Mouse (Mus musculus) thymus, adult 2 months (tissue): Measurements from ENCODE around the gene Atm. TPM values are rescaled to one million over a fixed set of nuclear protein-coding genes. Genes with fewer than 3 reads are reported as not detected.

Experiments
- DNase-seq: peaks from one replicate; pipeline ENCODE4 v3.0.0; 2021
- H3K27ac ChIP-seq: fragments of 200-500 bp; 2 replicates; pipeline ENCODE4 v1.5.1; 2012; ENCODE audit warnings: low read length, control low read depth; ENCODE audit not compliant: control insufficient read depth, insufficient read depth
- H3K27me3 ChIP-seq: fragments of 200-500 bp; 2 replicates; pipeline ENCODE4 v1.6.1; 2012; ENCODE audit warnings: mild to moderate bottlenecking, low read length, moderate library complexity, mixed read lengths; ENCODE audit not compliant: control insufficient read depth, insufficient read depth
- H3K36me3 ChIP-seq: fragments of 200-500 bp; 2 replicates; pipeline ENCODE4 v1.6.1; 2012; ENCODE audit warnings: mild to moderate bottlenecking, low read length, moderate library complexity; ENCODE audit not compliant: control insufficient read depth, insufficient read depth
- H3K4me1 ChIP-seq: fragments of 200-500 bp; replicated peaks from 2 replicates; pipeline ENCODE4 v1.6.1; 2012; ENCODE audit warnings: low read length; ENCODE audit not compliant: control insufficient read depth, insufficient read depth
- H3K4me3 ChIP-seq: fragments of 200-500 bp; 2 replicates; pipeline ENCODE4 v1.5.1; 2012; ENCODE audit warnings: mild to moderate bottlenecking, low read length, control low read depth, moderate library complexity; ENCODE audit not compliant: control insufficient read depth, insufficient read depth
- CTCF ChIP-seq: fragments of 200-500 bp; IDR thresholded peaks from 2 replicates; pipeline ENCODE4 v1.5.1; 2012; ENCODE audit warnings: mild to moderate bottlenecking, control low read depth, low read length, moderate library complexity, borderline replicate concordance; ENCODE audit not compliant: control insufficient read depth, poor library complexity, insufficient read depth; ENCODE audit errors: extremely low read depth
- POLR2A ChIP-seq: fragments of 200-500 bp; IDR thresholded peaks from 2 replicates; pipeline ENCODE4 v1.6.1; 2012; ENCODE audit warnings: mild to moderate bottlenecking, low read length, control low read depth, moderate library complexity; ENCODE audit not compliant: control insufficient read depth, poor library complexity, insufficient read depth; ENCODE audit errors: extremely low read depth
- WGBS: fragments of 180-500 bp; shearing (Covaris S2); methylation state at CpG from one replicate; pipeline ENCODE4 v1.1.7; 2018; 5-methylcytosine and 5-hydroxymethylcytosine counted together
- polyA plus RNA-seq: library from polyadenylated mRNA; depleted of rRNA; stranded (reverse); fragments of >200 nt; gene quantifications from 2 replicates; pipeline ENCODE4 v1.2.3, GENCODE M21; 2012

Gene Atm
- polyA plus RNA-seq, 1 experiment: 4.5 TPM

DNA sequence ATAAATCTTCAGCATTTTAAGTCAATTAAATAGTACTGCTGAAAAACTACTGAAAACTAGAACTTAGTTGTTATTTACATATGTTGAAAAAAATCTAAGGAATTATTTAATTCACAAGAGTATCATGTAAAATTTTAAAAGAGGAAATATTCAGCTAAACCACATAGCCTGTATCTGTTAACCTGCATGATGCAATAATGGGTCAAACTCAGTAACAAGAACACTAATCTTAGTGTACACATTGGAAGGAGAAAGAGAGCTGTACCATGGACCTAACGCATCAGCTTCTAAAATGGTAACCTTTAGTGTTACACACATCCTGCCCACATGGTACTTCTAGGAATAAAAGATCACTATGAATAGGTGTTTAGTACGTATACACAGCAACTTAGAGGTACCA is 84.5 kb downstream of the Atm start:
- Histone ChIP-seq H3K36me3 (peaks cover 38% of the 10 kb centered on the region), H3K27ac (no peak overlapping the region), H3K4me3 (no peak overlapping the region), H3K27me3 (no peaks in the 10 kb centered on the region), H3K4me1 (no peaks in the 10 kb centered on the region)
- DNase-seq: no peak
- TF ChIP-seq CTCF (no peak), POLR2A (no peak)
- 99% methylated on average over 2 of the region's 2 CpGs for WGBS

GRCm38 (mm10) chr9:53450609-53451008 is 85.9 kb downstream of the Atm start:
- TF ChIP-seq POLR2A (no peak), CTCF (no peak)
- WGBS: 98% methylated on average over 1 of the region's 1 CpGs
- DNase-seq: no peak
- peaks cover 34% of the 10 kb centered on the region for H3K36me3 ChIP-seq
- no peaks in the 10 kb centered on the region for H3K4me1 ChIP-seq
- no peaks in the 10 kb centered on the region for H3K27me3 ChIP-seq
- H3K27ac ChIP-seq: no peak overlapping the region
- H3K4me3 ChIP-seq: no peak overlapping the region

GRCm38 (mm10) chr9:53435830-53436570 is 100.5 kb downstream of the Atm start:
- Histone ChIP-seq H3K36me3 (peaks cover 14% of the 10 kb centered on the region), H3K4me3 (no peak overlapping the region), H3K27me3 (no peaks in the 10 kb centered on the region), H3K27ac (no peak overlapping the region), H3K4me1 (0 out of 2 replicates have a peak, but pooled peaks cover 2% of the 10 kb centered on the region)
- TF ChIP-seq POLR2A (no peak), CTCF (no peak)
- 35% methylated on average over 14 of the region's 14 CpGs for WGBS
- no peak for DNase-seq

DNA sequence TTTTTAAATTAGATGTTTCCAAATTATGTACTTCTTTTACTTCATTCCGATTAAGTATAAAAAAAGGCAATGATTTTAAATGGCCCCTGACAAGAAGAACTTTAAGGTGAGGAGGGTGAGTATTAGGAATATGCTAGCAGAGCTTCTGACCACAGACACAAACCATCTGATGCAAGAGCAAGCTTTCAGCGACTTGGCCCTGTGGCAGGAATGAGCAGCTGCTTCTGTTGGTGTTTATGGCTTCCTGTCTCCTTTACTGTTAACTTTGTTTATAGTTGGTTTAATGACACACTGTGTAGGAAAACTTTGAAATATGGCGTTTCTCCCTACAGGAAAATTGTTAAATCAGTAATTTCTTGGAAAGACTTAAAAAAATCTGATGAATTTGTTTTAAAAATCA is 108.9 kb downstream of the Atm start:
- Histone ChIP-seq H3K27ac (no peak overlapping the region), H3K4me1 (no peaks in the 10 kb centered on the region), H3K4me3 (no peak overlapping the region), H3K36me3 (no peaks in the 10 kb centered on the region), H3K27me3 (no peaks in the 10 kb centered on the region)
- WGBS: 54% methylated on average over 3 of the region's 3 CpGs
- DNase-seq: no peak
- TF ChIP-seq POLR2A: no peak
- no peak for TF ChIP-seq CTCF

DNA sequence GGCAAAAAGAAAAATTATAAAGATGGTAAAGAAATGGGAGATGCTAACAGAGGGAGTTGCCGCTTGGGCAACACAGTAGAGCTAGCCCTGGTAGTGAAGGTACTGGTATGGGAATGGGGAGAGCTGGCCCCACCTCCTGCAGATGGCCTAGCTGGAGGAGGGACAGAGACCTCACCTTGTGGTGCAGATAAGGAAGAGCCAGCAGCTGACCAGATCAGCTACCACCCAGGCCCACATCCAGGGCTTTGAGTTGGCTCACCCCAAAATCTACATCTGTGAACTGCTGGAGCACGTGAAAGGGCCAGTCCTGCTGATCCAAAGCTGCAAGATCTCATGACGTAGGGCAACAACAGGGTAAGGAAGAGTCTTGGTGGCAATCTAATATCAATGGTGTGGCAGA is 109.8 kb downstream of the Atm start:
- TF ChIP-seq CTCF: no peak
- no peak for TF ChIP-seq POLR2A
- Histone ChIP-seq H3K4me1 (peaks cover 3% of the 10 kb centered on the region; the same call in 1 of the 2 replicates), H3K27ac (no peak overlapping the region), H3K27me3 (no peaks in the 10 kb centered on the region), H3K36me3 (no peaks in the 10 kb centered on the region), H3K4me3 (no peak overlapping the region)
- DNase-seq: no peak
- 92% methylated on average over 3 of the region's 3 CpGs for WGBS

DNA sequence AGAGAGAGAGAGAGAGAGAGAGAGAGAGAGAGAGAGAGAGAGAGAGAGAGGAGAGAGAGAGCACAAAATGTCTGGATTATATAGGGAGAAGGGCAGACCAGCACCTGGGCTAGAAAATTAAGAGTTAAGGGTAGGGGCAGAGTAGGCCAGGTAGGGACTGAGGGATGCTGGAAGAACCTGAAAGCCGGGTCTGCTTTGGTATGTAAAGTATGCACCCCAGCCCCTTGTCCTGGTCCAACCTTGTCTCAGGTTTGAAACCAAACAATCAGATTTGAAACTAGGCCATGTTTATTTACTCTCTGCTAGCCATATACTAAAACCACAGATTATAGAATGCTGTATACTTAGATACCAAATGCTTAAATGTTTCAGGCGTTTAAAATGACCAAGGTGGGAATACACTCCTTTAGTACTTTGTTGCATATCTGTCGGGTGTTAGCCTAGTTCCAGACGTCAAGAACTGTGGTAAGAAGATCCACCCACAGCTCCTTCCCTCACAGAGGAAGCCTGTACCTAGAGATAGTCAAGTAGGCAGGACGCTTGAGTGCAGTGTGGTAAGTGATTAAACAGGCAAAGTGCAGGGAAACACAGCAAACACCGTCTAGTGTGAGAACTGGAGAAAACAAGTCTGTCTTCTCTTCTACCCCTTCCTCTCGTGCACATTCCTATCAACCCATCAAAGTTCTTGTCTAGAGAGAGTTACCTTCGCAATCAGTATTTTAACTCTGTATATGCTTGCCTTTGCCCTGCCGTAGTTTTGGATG is 114.2 kb downstream of the Atm start:
- DNase-seq: no peak
- peaks cover 3% of the 10 kb centered on the region; the same call in 1 of the 2 replicates for H3K4me1 ChIP-seq
- 48% methylated on average over 9 of the region's 9 CpGs for WGBS
- H3K4me3 ChIP-seq: no peak overlapping the region
- no peaks in the 10 kb centered on the region for H3K27me3 ChIP-seq
- no peak for TF ChIP-seq CTCF
- no peak for TF ChIP-seq POLR2A
- H3K27ac ChIP-seq: peak overlapping the region; percentile 50
- no peaks in the 10 kb centered on the region for H3K36me3 ChIP-seq
